Mouse (Mus musculus) adrenal gland, postnatal 0 days (tissue): ENCODE data around the gene Klk6. TPM values are rescaled to one million over a fixed set of nuclear protein-coding genes. Genes with fewer than 3 reads are reported as not detected.

Source experiments
- polyA plus RNA-seq: library from polyadenylated mRNA; unstranded; fragments of >200 nt; fragmentation: Nextera tagmentation; extraction: Ambion mirVana; gene quantifications from 2 replicates; pipeline ENCODE4 v1.2.1, GENCODE M21; 2015

The Klk6 gene
- polyA plus RNA-seq, result not detected in 2 replicates

GRCm38 (mm10) chr7:43824199-43824598, at the start of gene Klk6:
TSS of gene Klk6 (plus strand) at chr7:43824499.

DNA sequence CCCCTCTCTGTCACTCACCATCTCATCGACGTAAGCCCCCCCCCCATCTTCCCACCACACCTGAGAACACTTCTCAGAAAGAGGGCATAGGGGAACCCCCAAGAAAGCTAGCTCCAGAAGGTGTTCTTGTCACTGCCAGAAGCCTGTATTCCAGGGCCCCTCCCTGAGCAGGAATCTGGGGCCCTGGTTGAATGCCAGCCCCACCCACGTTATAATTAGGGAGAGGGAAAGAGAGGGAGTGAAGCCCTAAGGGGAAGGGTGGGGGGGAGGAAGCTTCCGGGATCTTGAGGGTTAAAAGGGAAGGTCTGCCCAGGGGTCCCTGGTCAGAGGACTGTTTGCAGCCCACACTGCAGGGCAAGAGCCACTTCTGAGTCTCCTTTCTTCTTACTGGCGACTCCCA, 43.6 kb upstream of the Klk6 start, which contains the start of gene Klk10:
Gene Klk10 (plus strand): TSS at position 290 of the 400 bp plus-strand sequence.

DNA sequence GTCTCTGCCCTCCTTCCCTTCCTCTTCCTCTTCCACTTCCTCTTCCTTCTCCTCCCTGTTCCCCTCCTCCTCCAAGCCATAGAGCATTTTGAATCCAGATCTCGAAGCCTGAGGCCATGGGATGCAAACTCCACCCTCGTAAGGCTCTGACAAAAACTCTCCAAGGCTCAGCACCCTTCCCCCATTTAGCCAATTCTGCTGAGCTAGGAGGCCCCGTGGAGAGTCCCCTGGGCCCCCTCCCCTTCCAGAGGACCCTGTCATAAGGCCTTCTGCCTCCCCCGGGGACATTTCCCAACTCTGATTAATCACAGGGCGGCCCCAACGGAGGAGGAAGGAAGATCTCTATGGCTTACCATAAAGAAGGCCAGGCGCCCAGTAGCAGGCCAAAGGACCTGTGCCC, 32.7 kb upstream of the Klk6 start, which contains the start of gene Klk9:
Gene Klk9 (plus strand): TSS at position 301 of the 400 bp plus-strand sequence.

DNA sequence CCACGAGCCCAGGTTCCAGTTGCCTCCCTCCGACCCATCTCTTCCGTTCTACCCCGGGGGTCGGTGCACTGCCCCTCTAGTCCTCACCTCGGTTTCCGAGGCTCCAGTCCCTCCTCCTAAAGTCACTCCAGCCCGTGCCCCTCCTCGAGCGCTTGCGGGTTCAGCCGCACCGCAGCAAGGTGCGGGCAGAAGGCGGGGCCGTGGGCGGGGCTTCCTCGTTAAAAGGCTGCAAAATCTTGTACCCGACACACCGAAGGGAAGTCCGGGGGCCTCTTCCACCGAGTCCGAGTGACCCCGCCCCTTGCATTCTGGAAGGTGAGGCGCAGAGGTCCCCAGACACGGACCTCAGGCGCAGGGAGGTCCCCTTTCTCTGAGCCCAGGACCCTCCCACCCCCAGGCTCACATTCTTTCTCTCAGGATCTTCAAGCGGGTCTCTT, 26.9 kb upstream of the Klk6 start, which contains the start of gene Klk8:
Gene Klk8 (plus strand): TSS at position 245 of the 437 bp plus-strand sequence.

DNA sequence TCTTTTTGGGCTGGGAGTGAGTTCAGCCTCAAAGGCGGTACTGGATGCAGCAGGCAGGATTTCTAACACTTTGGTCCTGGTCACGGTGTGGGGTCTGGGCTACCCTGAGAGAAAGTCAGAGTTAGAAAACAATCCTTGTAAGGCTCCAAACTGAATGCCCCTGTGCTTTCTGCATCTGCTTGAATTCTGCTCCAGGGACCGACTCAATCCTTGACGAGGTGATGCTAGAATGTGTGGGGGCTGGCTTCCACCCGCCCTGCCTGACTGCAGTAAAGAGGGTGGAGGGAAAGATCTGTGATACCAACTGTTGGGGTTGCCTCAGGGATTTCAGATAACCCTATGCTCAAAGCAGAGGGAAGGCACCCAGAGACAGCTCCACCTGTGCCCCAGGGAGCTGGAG, 13.3 kb upstream of the Klk6 start, which contains the start of gene Klk7:
Gene Klk7 (plus strand): TSS at position 301 of the 400 bp plus-strand sequence.

GRCm38 (mm10) chr7:43841701-43842100, 17.4 kb downstream of the Klk6 start, which contains the start of gene Klk5:
TSS of gene Klk5 (plus strand) at chr7:43841971.

DNA sequence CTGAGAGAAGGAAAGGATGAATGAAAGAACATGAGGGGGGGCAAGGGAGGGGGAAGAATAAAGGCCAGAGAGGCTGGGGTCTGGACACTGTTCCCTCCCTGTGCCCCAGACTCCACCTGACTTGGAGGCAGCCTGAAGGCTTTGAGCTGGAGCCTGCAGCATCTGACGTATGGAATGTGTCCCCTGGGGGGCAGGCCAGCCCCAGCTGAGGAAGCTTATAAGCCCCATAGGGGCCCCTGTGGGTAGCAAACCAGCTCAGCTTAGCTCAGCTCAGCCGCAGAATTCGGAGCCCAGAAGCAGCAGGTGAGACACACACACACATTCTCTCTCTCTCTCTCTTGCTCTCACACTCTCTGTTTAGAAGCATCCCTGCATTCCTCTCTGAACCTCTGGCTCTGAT, 56.6 kb downstream of the Klk6 start, which contains the start of gene Klk4:
Gene Klk4 (plus strand): TSS at position 249 of the 400 bp plus-strand sequence.

Other genes with a start within 250 kb of the Klk6 start
- 7.7 and 9.8 TPM in 2 replicates for gene Zfp719, start 244.9 kb upstream of the Klk6 start, polyA plus RNA-seq
- gene Zfp819, start 217.3 kb upstream of the Klk6 start, polyA plus RNA-seq, result not detected in 2 replicates
- 0.28 TPM in 1 of 2 replicates, not detected in the other for gene Ceacam18, start 189.8 kb upstream of the Klk6 start, polyA plus RNA-seq
- 1.3 and 1.4 TPM in 2 replicates for gene Siglece, start 164.3 kb upstream of the Klk6 start, polyA plus RNA-seq
- gene Ctu1, start 152.5 kb upstream of the Klk6 start, polyA plus RNA-seq, result 6.4 and 8.3 TPM in 2 replicates
- gene Klk14, start 134.1 kb upstream of the Klk6 start, polyA plus RNA-seq, result not detected in 2 replicates
- 0.23 TPM in 1 of 2 replicates, not detected in the other for gene Klk13, start 111.9 kb upstream of the Klk6 start, polyA plus RNA-seq
- not detected in 2 replicates for gene Klk12, start 55.6 kb upstream of the Klk6 start, polyA plus RNA-seq
- 0.14 and 0.38 TPM in 2 replicates for gene Klk11, start 49.9 kb upstream of the Klk6 start, polyA plus RNA-seq
- gene Klk10, start 43.5 kb upstream of the Klk6 start, polyA plus RNA-seq, result 2.2 and 3.9 TPM in 2 replicates
- gene Klk9, start 32.6 kb upstream of the Klk6 start, polyA plus RNA-seq, result 0.19 TPM in 1 of 2 replicates, not detected in the other
- 7.3 and 16.9 TPM in 2 replicates for gene Klk8, start 26.9 kb upstream of the Klk6 start, polyA plus RNA-seq
- gene Klk7, start 13.2 kb upstream of the Klk6 start, polyA plus RNA-seq, result 0.17 TPM in 1 of 2 replicates, not detected in the other
- not detected in 2 replicates for gene Klk5, start 17.5 kb downstream of the Klk6 start, polyA plus RNA-seq
- gene Klk4, start 56.7 kb downstream of the Klk6 start, polyA plus RNA-seq, result not detected in 2 replicates
- gene Klk15, start 109.2 kb downstream of the Klk6 start, polyA plus RNA-seq, result not detected in 2 replicates
- not detected in 2 replicates for gene Klk1b8, start 126.2 kb downstream of the Klk6 start, polyA plus RNA-seq
- gene Klk1b1, start 142.3 kb downstream of the Klk6 start, polyA plus RNA-seq, result not detected in 2 replicates
- not detected in 2 replicates for gene Klk1b9, start 151.6 kb downstream of the Klk6 start, polyA plus RNA-seq
- not detected in 2 replicates for gene Klk1b11, start 171.4 kb downstream of the Klk6 start, polyA plus RNA-seq
- gene Klk1b26, start 187.7 kb downstream of the Klk6 start, polyA plus RNA-seq, result not detected in 2 replicates
- gene Klk1b27, start 227.8 kb downstream of the Klk6 start, polyA plus RNA-seq, result not detected in 2 replicates